Mouse (Mus musculus): ENCODE measurements around the gene Opa3.

The Opa3 gene

DNA sequence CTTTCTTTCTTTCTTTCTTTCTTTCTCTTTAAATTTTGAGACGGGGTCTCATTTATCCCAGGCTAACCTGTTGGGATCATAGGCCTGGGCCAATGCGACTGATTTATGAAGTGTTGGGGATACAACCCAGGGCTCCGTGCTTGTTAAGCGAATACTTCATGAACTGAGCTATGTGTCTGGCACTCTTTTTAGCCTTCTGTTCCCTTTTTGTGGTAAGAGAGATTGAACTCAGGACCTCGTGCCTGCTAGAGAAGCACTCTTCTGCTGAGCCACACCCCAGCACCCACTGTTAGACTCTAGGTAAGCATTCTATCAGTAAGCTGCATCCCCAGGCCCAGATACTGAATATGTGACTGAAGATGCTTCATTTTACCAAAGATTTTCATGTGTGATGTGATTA, 10.6 kb upstream of the Opa3 start:
- no peak for DNase-seq

GRCm38 (mm10) chr7:19217944-19218343, 10.2 kb upstream of the Opa3 start:
- no peak for DNase-seq

- no peak for DNase-seq
These were observed 8.1 kb upstream of the Opa3 start for GRCm38 (mm10) chr7:19220061-19220460.

GRCm38 (mm10) chr7:19222189-19222588, 5.9 kb upstream of the Opa3 start:
- DNase-seq = no peak

DNA sequence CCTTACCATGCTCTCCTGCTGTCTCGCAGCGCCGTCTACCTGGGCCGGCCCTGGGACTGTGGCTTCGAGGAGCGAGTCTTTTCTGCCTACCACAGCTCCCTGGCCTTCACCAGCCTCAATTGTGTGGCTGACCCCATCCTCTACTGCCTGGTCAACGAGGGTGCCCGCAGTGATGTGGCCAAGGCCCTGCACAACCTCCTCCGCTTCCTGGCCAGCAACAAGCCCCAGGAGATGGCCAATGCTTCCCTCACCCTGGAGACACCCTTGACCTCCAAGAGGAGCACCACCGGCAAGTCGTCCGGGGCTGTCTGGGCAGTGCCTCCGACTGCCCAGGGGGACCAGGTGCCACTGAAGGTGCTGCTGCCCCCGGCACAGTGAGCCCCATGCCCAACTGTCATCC, 5.3 kb upstream of the Opa3 start:
- DNase-seq = no peak

GRCm38 (mm10) chr7:19224933-19225332, 3.2 kb upstream of the Opa3 start:
- no peak for DNase-seq

DNA sequence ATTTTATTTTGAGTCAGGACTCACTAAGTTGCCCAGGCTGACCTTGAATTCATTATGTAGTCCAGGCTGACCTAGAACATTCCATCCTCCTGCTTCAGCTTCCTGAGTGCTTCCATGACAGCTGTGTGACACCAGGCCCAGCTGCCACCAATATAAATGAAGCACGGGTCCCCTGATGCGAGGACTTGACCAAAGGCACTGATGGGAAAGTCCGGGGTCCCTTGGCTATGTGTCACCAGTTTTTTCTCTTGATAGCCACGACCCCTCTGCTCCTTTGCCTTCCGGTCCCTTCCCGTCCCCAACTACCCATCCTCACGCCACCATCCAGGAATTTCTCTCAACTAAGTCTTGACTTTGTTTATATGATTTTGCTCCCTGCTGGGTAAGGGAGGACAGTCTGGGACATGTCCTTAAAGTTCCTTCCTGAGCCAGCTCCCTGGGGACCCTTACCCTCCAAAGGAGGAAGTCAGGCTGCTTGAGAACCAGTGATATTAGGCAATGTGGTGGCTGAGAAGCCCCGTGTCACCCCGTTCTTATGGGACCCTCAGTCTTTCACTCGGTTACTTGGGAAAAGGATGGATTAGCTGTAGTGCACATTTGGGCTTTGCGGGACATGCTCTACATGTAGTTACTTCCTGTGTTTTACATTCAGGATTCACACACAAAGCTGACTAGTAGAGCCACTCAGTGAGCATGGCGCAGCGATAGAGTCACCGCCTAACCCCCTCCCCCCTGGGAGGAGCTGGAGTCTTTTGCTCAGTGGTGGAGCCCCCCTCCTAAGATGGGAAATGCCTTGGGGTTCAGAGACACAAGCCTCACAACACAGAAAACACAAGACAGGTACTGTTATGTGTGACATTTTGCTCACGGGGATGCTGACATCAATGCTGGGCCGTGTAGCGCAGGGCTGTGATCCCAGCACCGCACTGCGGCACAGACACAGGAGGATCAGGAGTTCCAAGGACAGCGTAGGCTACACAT, 1.0 kb upstream of the Opa3 start:
- peak; percentile 77 for DNase-seq

GRCm38 (mm10) chr7:19228793-19229148, 637 bp downstream of the Opa3 start:
- DNase-seq = no peak

GRCm38 (mm10) chr7:19229404-19229803, 1.3 kb downstream of the Opa3 start:
- peak; percentile 57 for DNase-seq

- peak; percentile 57 for DNase-seq
These were observed 2.0 kb downstream of the Opa3 start for GRCm38 (mm10) chr7:19230041-19230580.

GRCm38 (mm10) chr7:19230899-19231298, 2.8 kb downstream of the Opa3 start:
- no peak for DNase-seq

GRCm38 (mm10) chr7:19231849-19232248, 3.7 kb downstream of the Opa3 start:
- DNase-seq = no peak

DNA sequence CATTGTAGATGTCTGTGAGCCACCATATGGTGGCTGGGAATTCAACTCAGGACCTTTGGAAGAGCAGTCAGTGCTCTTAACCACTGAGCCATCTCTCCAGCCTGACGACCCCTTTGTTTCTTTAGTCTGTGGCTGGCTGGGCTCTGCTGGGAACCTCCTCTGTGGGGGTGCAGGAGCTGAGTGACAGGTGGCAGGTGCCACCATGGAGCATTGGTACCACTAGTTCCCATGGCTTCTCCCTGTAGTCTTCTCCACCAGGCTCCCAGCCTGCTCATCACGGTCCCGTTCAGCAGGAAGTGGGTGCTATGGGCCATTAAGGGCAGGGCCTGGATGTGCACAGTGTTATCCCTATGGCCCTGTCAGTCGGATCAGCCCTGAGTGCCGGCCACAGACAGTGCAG, 6.5 kb downstream of the Opa3 start:
- no peak for DNase-seq

DNA sequence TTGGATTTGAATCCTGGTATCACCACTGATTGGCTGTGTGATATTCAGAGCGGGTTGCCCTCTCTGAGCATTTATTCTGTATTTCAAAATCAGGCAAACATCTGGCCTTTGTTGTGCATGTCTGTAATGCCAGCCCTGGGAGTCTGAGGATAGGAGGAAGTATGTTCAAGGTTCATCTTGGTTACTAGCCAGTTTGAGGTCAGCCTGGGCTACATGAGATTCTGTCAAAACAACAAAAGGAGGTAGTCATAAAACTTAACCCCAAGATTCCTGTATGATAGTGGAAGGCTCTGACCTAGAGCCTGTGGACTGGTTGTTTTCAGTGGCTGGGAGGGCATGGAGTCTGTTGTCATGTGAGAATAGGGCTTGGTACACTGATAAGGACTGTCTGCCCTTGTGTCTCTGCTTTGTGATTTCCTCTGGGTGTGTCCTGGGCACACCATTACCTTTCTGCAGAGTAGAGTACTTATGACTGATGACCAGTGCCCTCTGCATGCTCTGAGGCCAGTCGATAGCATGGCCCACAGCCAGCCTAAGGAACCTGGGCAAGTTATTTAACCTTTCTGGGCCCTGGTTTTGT, 7.0 kb downstream of the Opa3 start:
- no peak for DNase-seq

DNA sequence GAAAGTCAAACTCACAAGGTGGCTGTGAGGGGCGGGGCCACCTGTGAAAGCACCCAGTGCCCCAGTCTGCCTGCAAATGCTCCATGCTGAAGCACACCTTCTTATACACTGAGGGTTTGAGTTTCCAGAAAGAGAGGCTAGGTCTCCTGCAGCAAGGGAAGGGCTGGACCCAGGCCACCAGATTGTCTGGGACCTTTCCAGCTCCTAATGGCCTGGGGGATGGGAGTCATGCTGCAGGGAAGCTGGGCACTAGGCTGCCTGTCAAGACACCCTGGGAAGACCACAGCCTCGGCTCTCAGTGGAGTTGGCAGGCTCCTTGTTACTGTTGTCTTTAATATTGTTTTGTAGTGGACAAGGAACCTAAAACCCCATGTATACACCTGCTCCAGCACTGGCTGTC, 8.3 kb downstream of the Opa3 start:
- DNase-seq = no peak

DNA sequence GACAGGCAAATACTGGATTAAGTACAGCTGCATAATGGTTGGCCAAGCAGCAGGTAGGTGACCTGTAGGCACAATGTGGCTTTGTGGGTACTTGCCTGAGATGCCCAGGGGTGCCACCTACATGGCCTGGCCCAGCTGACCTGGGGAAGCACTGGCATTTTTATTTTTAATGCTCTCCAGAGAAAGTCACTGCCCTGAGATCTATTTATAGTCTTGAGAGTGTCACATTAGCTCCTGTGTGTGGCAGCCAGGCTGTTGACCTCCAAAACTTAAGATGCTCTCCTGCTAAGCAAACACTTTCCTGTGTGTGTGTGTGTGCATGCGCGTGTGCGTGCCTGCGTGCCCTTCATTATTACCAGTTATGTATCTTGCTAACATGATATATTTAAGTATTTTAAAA, 10.2 kb downstream of the Opa3 start:
- no peak for DNase-seq

DNA sequence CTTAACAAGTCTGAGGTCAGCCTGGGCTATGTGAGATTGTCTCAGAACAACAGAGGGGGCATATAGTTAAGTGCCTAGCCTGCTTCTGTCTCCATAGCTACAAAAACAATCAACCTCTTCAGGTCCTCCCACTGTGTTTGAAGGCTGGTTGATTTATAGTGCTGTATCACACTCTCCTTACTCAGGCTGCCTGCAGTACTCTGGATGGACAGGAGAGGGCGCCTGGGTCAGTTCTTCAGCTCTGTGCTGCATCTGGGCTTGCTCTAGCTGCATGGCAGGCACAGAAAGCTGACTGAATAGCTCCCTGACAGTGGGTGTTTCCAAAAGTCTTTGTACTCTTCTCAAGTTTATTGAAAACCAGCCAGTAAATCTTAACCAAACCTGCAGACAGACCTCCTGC, 11.3 kb downstream of the Opa3 start:
- peak; percentile 92 for DNase-seq

DNA sequence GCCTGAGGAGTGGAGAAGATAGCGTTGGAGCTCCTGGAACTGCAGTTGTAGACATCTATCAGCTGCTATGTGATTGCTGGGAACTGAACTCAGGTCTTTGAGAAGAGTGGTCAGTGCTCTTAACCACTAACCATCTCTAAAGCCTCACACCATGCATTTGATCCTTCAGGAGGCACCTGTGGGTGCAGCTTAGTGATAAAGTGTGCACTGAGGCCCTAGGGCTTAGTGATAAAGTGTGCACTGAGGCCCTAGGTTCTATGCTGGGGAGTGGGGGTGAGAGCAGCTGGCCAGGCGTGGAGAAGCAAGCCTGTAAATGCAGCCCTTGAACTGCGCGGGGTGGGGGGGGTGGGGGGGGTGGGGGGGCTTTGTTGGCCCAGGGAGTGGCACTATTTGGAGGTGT, 11.9 kb downstream of the Opa3 start:
- no peak for DNase-seq

- DNase-seq = no peak
These were observed 12.8 kb downstream of the Opa3 start for GRCm38 (mm10) chr7:19240905-19241463.

- DNase-seq = no peak
These were observed 13.9 kb downstream of the Opa3 start for GRCm38 (mm10) chr7:19242005-19242404.

DNA sequence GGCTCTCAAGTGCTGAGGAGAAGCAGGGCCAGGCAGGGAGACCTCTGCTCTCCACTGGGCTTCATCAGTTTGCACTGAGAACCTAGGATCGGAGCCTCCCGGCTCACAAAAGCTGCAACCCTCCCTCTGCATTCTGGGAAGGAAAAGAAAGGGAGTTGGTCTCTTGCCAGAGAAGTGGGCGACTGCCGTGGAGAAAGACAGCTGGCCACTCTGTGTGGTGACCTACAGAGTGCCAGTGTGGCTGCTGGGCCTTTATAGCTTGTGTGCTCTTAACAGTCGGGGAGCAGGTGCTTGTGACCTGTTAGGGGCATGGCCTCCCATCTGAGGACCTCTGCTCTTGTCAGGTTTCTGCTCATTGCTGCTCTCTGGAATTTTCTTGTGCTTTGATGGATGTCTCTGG, 15.7 kb downstream of the Opa3 start:
- DNase-seq = no peak

DNA sequence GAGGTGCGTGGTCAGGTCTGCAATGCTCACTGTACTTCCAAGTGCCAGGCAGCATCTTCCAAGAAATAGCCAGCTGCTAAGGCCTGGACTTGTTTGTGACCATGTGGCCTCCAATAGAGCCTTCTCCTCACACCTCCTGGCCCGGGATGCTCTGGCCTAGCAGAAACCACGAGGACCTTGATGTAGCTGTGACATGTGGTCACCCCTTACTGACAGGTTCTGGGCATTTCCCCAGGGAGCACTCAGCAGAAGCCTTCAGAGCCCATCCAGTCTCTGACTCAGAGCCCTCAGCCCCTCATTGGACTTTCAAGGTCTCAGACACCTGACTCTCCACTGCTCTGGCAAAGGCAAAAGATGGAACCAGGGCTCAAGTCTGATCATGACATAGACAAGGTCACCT, 16.9 kb downstream of the Opa3 start:
- no peak for DNase-seq

- no peak for DNase-seq
These were observed 18.7 kb downstream of the Opa3 start for GRCm38 (mm10) chr7:19246855-19247254.

GRCm38 (mm10) chr7:19247511-19247910, 19.4 kb downstream of the Opa3 start:
- no peak for DNase-seq
